ENCODE assay signal across 7 mouse cellular contexts in genomic region chr8:116978052-116978451, GRCm38 (mm10). TPM values are rescaled to one million over a fixed set of nuclear protein-coding genes. Genes with fewer than 3 reads are reported as not detected.
DNase-seq lines count a peak whose midpoint lies in the region; ATAC-seq lines count a peak whose summit lies in the region.

No protein-coding gene starts in this region.

- H3K4me1 ChIP-seq in neural tube, embryonic 11.5 days (ENCODE audit: control insufficient read depth, insufficient read depth, low read length): no peaks in the 10 kb centered on the region
- peaks cover 32% of the 10 kb centered on the region for H3K4me1 ChIP-seq in forebrain, embryonic 10.5 days
- H3K4me1 ChIP-seq in limb, embryonic 13.5 days: peaks cover 17% of the 10 kb centered on the region
- H3K4me1 ChIP-seq in stomach, embryonic 16.5 days (ENCODE audit: control insufficient read depth, insufficient read depth, low read length): peaks cover 7% of the 10 kb centered on the region; the same call in 1 of the 2 replicates

- ATAC-seq in neural tube, embryonic 11.5 days (ENCODE audit: insufficient read depth, low FRiP score, low TSS enrichment): no peak
- ATAC-seq in limb, embryonic 13.5 days (ENCODE audit: low FRiP score, low read depth): no peak; the same call in 1 of the 2 replicates
- ATAC-seq in stomach, embryonic 16.5 days (ENCODE audit: insufficient read depth, low FRiP score): no peak

- H3K9ac ChIP-seq in neural tube, embryonic 11.5 days (ENCODE audit: low read length): 0 out of 2 replicates have a peak overlapping the region, but pooled peaks have one; percentile 23
- peak overlapping the region; percentile 55; the same call in 1 of the 2 replicates for H3K9ac ChIP-seq in limb, embryonic 13.5 days
- peak overlapping the region; percentile 66 for H3K9ac ChIP-seq in stomach, embryonic 16.5 days (ENCODE audit: low read length)

- 31% methylated on average over 8 of the region's 8 CpGs for WGBS in neural tube, embryonic 11.5 days
- WGBS in forebrain, embryonic 10.5 days: 38% methylated on average over 8 of the region's 8 CpGs
- 36% methylated on average over 8 of the region's 8 CpGs for WGBS in limb, embryonic 13.5 days
- WGBS in stomach, embryonic 16.5 days: 26% methylated on average over 8 of the region's 8 CpGs

- H3K9me3 ChIP-seq in neural tube, embryonic 11.5 days (ENCODE audit: control insufficient read depth, low read length): no peaks in the 10 kb centered on the region
- H3K9me3 ChIP-seq in forebrain, embryonic 10.5 days: no peaks in the 10 kb centered on the region
- no peaks in the 10 kb centered on the region for H3K9me3 ChIP-seq in limb, embryonic 13.5 days
- H3K9me3 ChIP-seq in stomach, embryonic 16.5 days (replicated peaks; ENCODE audit: control insufficient read depth, low read length): no peaks in the 10 kb centered on the region

- H3K4me3 ChIP-seq in neural tube, embryonic 11.5 days (ENCODE audit: low read depth, low read length): peak overlapping the region; percentile 53
- peak overlapping the region; percentile 74 for H3K4me3 ChIP-seq in forebrain, embryonic 10.5 days
- peak overlapping the region; percentile 71 for H3K4me3 ChIP-seq in limb, embryonic 13.5 days
- H3K4me3 ChIP-seq in stomach, embryonic 16.5 days (replicated peaks; ENCODE audit: low read length): peak overlapping the region; percentile 74

- no peaks in the 10 kb centered on the region for H3K36me3 ChIP-seq in neural tube, embryonic 11.5 days (ENCODE audit: control insufficient read depth, insufficient read depth, low read length)
- peaks cover 19% of the 10 kb centered on the region for H3K36me3 ChIP-seq in forebrain, embryonic 10.5 days (replicated peaks)
- H3K36me3 ChIP-seq in limb, embryonic 13.5 days: peaks cover 11% of the 10 kb centered on the region
- no peaks in the 10 kb centered on the region for H3K36me3 ChIP-seq in stomach, embryonic 16.5 days (ENCODE audit: control insufficient read depth, insufficient read depth, low read length)

- no peaks in the 10 kb centered on the region for H3K27me3 ChIP-seq in neural tube, embryonic 11.5 days (ENCODE audit: control insufficient read depth, insufficient read depth, low read length)
- H3K27me3 ChIP-seq in forebrain, embryonic 10.5 days (ENCODE audit: poor library complexity, severe bottlenecking): no peaks in the 10 kb centered on the region
- no peaks in the 10 kb centered on the region for H3K27me3 ChIP-seq in limb, embryonic 13.5 days
- H3K27me3 ChIP-seq in stomach, embryonic 16.5 days (ENCODE audit: control insufficient read depth, insufficient read depth, low read length): no peaks in the 10 kb centered on the region

- peak overlapping the region; percentile 59 for H3K4me2 ChIP-seq in neural tube, embryonic 11.5 days (ENCODE audit: low read depth)
- peak overlapping the region; percentile 77 for H3K4me2 ChIP-seq in limb, embryonic 13.5 days (replicated peaks)
- peak overlapping the region; percentile 90 for H3K4me2 ChIP-seq in stomach, embryonic 16.5 days (ENCODE audit: low read depth, low read length)

- H3K27ac ChIP-seq in neural tube, embryonic 11.5 days (ENCODE audit: low read depth, low read length): no peak overlapping the region
- H3K27ac ChIP-seq in forebrain, embryonic 10.5 days: peak overlapping the region; percentile 81
- no peak overlapping the region for H3K27ac ChIP-seq in limb, embryonic 13.5 days
- no peak overlapping the region for H3K27ac ChIP-seq in stomach, embryonic 16.5 days (ENCODE audit: low read length)

- DNase-seq in neural tube, embryonic 11.5 days (ENCODE audit: low spot score): no peak
- no peak for DNase-seq in neural tube, embryonic 10.5 days (ENCODE audit: extremely low spot score, low spot score)
- DNase-seq in forebrain, embryonic 10.5 days (ENCODE audit: extremely low spot score, low spot score): no peak
- no peak for DNase-seq in adrenal gland, adult 8-10 months
- DNase-seq in adipocyte (ENCODE audit: low spot score): no peak

RNA-seq across cellular contexts. Expression of gene 1700030J22Rik, which starts 0.7 kb away (rescaled TPM):
- polyA plus RNA-seq in neural tube, embryonic 11.5 days (2014; fragmentation: Nextera tagmentation; extraction: Ambion mirVana): 2.8 and 3.4 TPM in 2 replicates
- 2.4 and 2.9 TPM in 2 replicates for polyA plus RNA-seq in forebrain, embryonic 10.5 days (2016; fragmentation: Nextera tagmentation; extraction: Ambion mirVana)
- 2.0 and 2.6 TPM in 2 replicates for polyA plus RNA-seq in limb, embryonic 13.5 days (2015; fragmentation: Nextera tagmentation; extraction: Ambion mirVana)
- polyA plus RNA-seq in stomach, embryonic 16.5 days (2015; fragmentation: Nextera tagmentation; extraction: Ambion mirVana): 1.3 and 2.0 TPM in 2 replicates
- 1 to 10 TPM; 1.8 to 2.4 (median 2.1) TPM for total RNA-seq in adrenal gland, adult 8-10 months (2022)

RNA-seq across cellular contexts. Expression of gene Gcsh, which starts 15.3 kb away (rescaled TPM):
- 154 and 158 TPM in 2 replicates for polyA plus RNA-seq in neural tube, embryonic 11.5 days (2014; fragmentation: Nextera tagmentation; extraction: Ambion mirVana)
- 204 and 205 TPM in 2 replicates for polyA plus RNA-seq in forebrain, embryonic 10.5 days (2016; fragmentation: Nextera tagmentation; extraction: Ambion mirVana)
- 124 and 130 TPM in 2 replicates for polyA plus RNA-seq in limb, embryonic 13.5 days (2015; fragmentation: Nextera tagmentation; extraction: Ambion mirVana)
- 118 and 130 TPM in 2 replicates for polyA plus RNA-seq in stomach, embryonic 16.5 days (2015; fragmentation: Nextera tagmentation; extraction: Ambion mirVana)
- 100 to 1,000 TPM; 142 to 228 (median 186) TPM for total RNA-seq in adrenal gland, adult 8-10 months (2022)

RNA-seq across cellular contexts. Expression of gene Atmin, which starts 34.9 kb away (rescaled TPM):
- 18.9 and 20.6 TPM in 2 replicates for polyA plus RNA-seq in neural tube, embryonic 11.5 days (2014; fragmentation: Nextera tagmentation; extraction: Ambion mirVana)
- 14.4 and 14.6 TPM in 2 replicates for polyA plus RNA-seq in forebrain, embryonic 10.5 days (2016; fragmentation: Nextera tagmentation; extraction: Ambion mirVana)
- polyA plus RNA-seq in limb, embryonic 13.5 days (2015; fragmentation: Nextera tagmentation; extraction: Ambion mirVana): 9.4 and 9.5 TPM in 2 replicates
- polyA plus RNA-seq in stomach, embryonic 16.5 days (2015; fragmentation: Nextera tagmentation; extraction: Ambion mirVana): 9.0 and 9.6 TPM in 2 replicates
- total RNA-seq in adrenal gland, adult 8-10 months (2022): 10 to 100 TPM; 23.9 to 33.7 (median 30.8) TPM

RNA-seq across cellular contexts. Expression of gene Cenpn, which starts 56.5 kb away (rescaled TPM):
- polyA plus RNA-seq in neural tube, embryonic 11.5 days (2014; fragmentation: Nextera tagmentation; extraction: Ambion mirVana): 42.6 and 47.6 TPM in 2 replicates
- 69.5 and 71.7 TPM in 2 replicates for polyA plus RNA-seq in forebrain, embryonic 10.5 days (2016; fragmentation: Nextera tagmentation; extraction: Ambion mirVana)
- polyA plus RNA-seq in limb, embryonic 13.5 days (2015; fragmentation: Nextera tagmentation; extraction: Ambion mirVana): 40.2 and 41.5 TPM in 2 replicates
- 27.9 and 28.1 TPM in 2 replicates for polyA plus RNA-seq in stomach, embryonic 16.5 days (2015; fragmentation: Nextera tagmentation; extraction: Ambion mirVana)
- total RNA-seq in adrenal gland, adult 8-10 months (2022): 1 to 10 TPM; 2.5 to 5.8 (median 4.4) TPM

RNA-seq across cellular contexts. Expression of gene Cmc2, which starts 56.8 kb away (rescaled TPM):
- 66.9 and 68.8 TPM in 2 replicates for polyA plus RNA-seq in neural tube, embryonic 11.5 days (2014; fragmentation: Nextera tagmentation; extraction: Ambion mirVana)
- 73.7 and 80.9 TPM in 2 replicates for polyA plus RNA-seq in forebrain, embryonic 10.5 days (2016; fragmentation: Nextera tagmentation; extraction: Ambion mirVana)
- polyA plus RNA-seq in limb, embryonic 13.5 days (2015; fragmentation: Nextera tagmentation; extraction: Ambion mirVana): 74.5 and 75.4 TPM in 2 replicates
- 62.3 and 72.0 TPM in 2 replicates for polyA plus RNA-seq in stomach, embryonic 16.5 days (2015; fragmentation: Nextera tagmentation; extraction: Ambion mirVana)
- 10 to 100 TPM; 46.5 to 55.8 (median 50.1) TPM for total RNA-seq in adrenal gland, adult 8-10 months (2022)
